Mouse (Mus musculus) megakaryocyte progenitor cell, adult 5-6 weeks (primary cell): ENCODE measurements around the gene A630001G21Rik. TPM values are rescaled to one million over a fixed set of nuclear protein-coding genes. Genes with fewer than 3 reads are reported as not detected.

Experiments used
- ATAC-seq: replicated peaks from 2 replicates; pipeline ENCODE4 v1.8.0; 2016; ENCODE audit warnings: mild to moderate bottlenecking, moderate TSS enrichment, inconsistent platforms; ENCODE audit not compliant: poor library complexity
- total RNA-seq, 2 experiments: library from RNA; stranded (forward) in 1 of 2; stranded (reverse) in 1 of 2; fragments of 157-497, 149-512 nt in 1 of 2; fragments of 200-1000 nt in 1 of 2; gene quantifications; 2 replicates each; pipeline versions ENCODE4 v1.2.3 to v1.2.4; 2015 to 2017

A630001G21Rik gene
- total RNA-seq, 2 experiments from 2014 or later: 65.8 to 86.3 TPM

- no peak for ATAC-seq
Observed at GRCm38 (mm10) chr1:85686666-85687065, 91.8 kb downstream of the A630001G21Rik start.

DNA sequence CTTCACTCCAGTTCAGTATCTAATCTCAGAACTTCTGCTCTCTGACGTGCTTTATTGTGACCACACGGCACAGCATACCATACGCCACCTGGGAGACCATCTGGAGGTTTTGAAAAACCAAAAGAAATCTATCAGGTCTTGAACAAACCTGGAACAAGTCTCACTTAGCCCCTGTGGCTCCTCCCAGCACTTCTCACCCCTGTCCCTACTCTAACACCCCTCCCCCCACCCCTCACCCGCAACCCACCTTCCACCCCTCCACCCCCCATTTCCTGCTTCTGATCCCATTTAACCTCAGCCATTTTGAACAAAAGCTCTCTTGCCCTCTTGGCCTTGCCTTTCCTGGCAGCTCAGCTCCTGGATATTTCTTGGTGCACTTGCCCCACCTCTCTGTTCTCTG is 98.2 kb downstream of the A630001G21Rik start:
- no peak for ATAC-seq

Other genes with a start within 250 kb of the A630001G21Rik start
- 0.69 and 0.73 TPM in 2 replicates for gene G530012D18Rik, start 203.0 kb downstream of the A630001G21Rik start, total RNA-seq (2015)
- 0.46 TPM in 1 of 2 replicates, not detected in the other for gene G530012D18Rik, start 203.0 kb downstream of the A630001G21Rik start, total RNA-seq (2017)
- gene Sp110, start 179.8 kb downstream of the A630001G21Rik start, total RNA-seq (2015): 114 and 132 TPM in 2 replicates
- gene Sp110, start 179.8 kb downstream of the A630001G21Rik start, total RNA-seq (2017): 114 and 149 TPM in 2 replicates
- gene Sp140, start 178.3 kb downstream of the A630001G21Rik start, total RNA-seq (2015): 83.5 and 86.2 TPM in 2 replicates
- 90.3 and 92.2 TPM in 2 replicates for gene Sp140, start 178.3 kb downstream of the A630001G21Rik start, total RNA-seq (2017)
- gene Sp100, start 128.7 kb downstream of the A630001G21Rik start, total RNA-seq (2015): 126 and 135 TPM in 2 replicates
- 63.4 and 82.1 TPM in 2 replicates for gene Sp100, start 128.7 kb downstream of the A630001G21Rik start, total RNA-seq (2017)
- 83.1 and 84.9 TPM in 2 replicates for gene Cab39, start 14.8 kb upstream of the A630001G21Rik start, total RNA-seq (2015)
- 122 and 126 TPM in 2 replicates for gene Cab39, start 14.8 kb upstream of the A630001G21Rik start, total RNA-seq (2017)
- 28.7 and 33.0 TPM in 2 replicates for gene Itm2c, start 115.6 kb upstream of the A630001G21Rik start, total RNA-seq (2015)
- gene Itm2c, start 115.6 kb upstream of the A630001G21Rik start, total RNA-seq (2017): 71.1 and 71.3 TPM in 2 replicates
- 0.07 TPM in 1 of 2 replicates, not detected in the other for gene 4933407L21Rik, start 149.8 kb upstream of the A630001G21Rik start, total RNA-seq (2015)
- not detected in 2 replicates for gene 4933407L21Rik, start 149.8 kb upstream of the A630001G21Rik start, total RNA-seq (2017)
- gene Gpr55, start 182.4 kb upstream of the A630001G21Rik start, total RNA-seq (2015): not detected in 2 replicates
- not detected in 2 replicates for gene Gpr55, start 182.4 kb upstream of the A630001G21Rik start, total RNA-seq (2017)
- not detected in 2 replicates for gene Spata3, start 238.2 kb upstream of the A630001G21Rik start, total RNA-seq (2015)
- gene Spata3, start 238.2 kb upstream of the A630001G21Rik start, total RNA-seq (2017): not detected in 2 replicates